Mouse (Mus musculus): ENCODE measurements at regions not wholly inside any gene's neighbourhood (a gene's known extent, or its start where the extent isn't known, plus 50 kb on each side); places are given as distances from the start of the nearest gene placed in this dataset.

- TF ChIP-seq CTCF (IDR thresholded peaks at IDR 0.05; ENCODE audit: control insufficient read depth, insufficient read depth, insufficient read length) (no peak), USF1 (IDR thresholded peaks at IDR 0.05; ENCODE audit: low read depth) (no peak), MYOD1 (IDR thresholded peaks at IDR 0.05; ENCODE audit: control insufficient read depth, insufficient read length, low read depth) (no peak), MAX (IDR thresholded peaks at IDR 0.05) (no peak), MYOG (IDR thresholded peaks at IDR 0.05; ENCODE audit: control insufficient read depth, extremely low read depth, insufficient read length) (no peak)
Observed at GRCm38 (mm10) chr7:135902106-135903055, 186.2 kb upstream of the Mki67 start.
